Mouse (Mus musculus): Measurements from ENCODE around the gene Agap1. TPM values are rescaled to one million over a fixed set of nuclear protein-coding genes. Genes with fewer than 3 reads are reported as not detected.

Gene Agap1
- polyA plus RNA-seq, 1 experiment from 2014 or later: 24.6 TPM

GRCm38 (mm10) chr1:89913611-89914010 is 459.0 kb downstream of the Agap1 start:
- Histone ChIP-seq H3K9ac (no peak overlapping the region), H3K27me3 (peaks cover 19% of the 10 kb centered on the region), H3K27ac (no peak overlapping the region), H3K36me3 (no peaks in the 10 kb centered on the region), H3K9me3 (peaks cover under 1% of the 10 kb centered on the region; the same call in 1 of the 2 replicates), H3K4me2 (replicated peaks) (no peak overlapping the region), H3K4me3 (no peak overlapping the region), H3K4me1 (0 out of 2 replicates have a peak, but pooled peaks cover 3% of the 10 kb centered on the region)
- no peak for ATAC-seq (ENCODE audit: insufficient number of reproducible peaks, insufficient read depth, low FRiP score, low TSS enrichment)
- 75% methylated on average over 4 of the region's 4 CpGs for WGBS

- H3K27ac ChIP-seq: no peak overlapping the region
- H3K9me3 ChIP-seq: peaks cover 5% of the 10 kb centered on the region; the same call in 1 of the 2 replicates
- peaks cover 63% of the 10 kb centered on the region for H3K27me3 ChIP-seq
- no peak overlapping the region for H3K4me2 ChIP-seq (replicated peaks)
- 21% methylated on average over 18 of the region's 18 CpGs for WGBS
- H3K36me3 ChIP-seq: no peaks in the 10 kb centered on the region
- H3K4me1 ChIP-seq: peaks cover 10% of the 10 kb centered on the region
- no peak overlapping the region for H3K4me3 ChIP-seq
- ATAC-seq (ENCODE audit: insufficient number of reproducible peaks, insufficient read depth, low FRiP score, low TSS enrichment): no peak
- no peak overlapping the region for H3K9ac ChIP-seq
Measured at GRCm38 (mm10) chr1:89918111-89918510, 463.5 kb downstream of the Agap1 start.

- no peak overlapping the region for H3K27ac ChIP-seq
- H3K4me3 ChIP-seq: no peak overlapping the region
- WGBS: 74% methylated on average over 6 of the region's 6 CpGs
- H3K9ac ChIP-seq: no peak overlapping the region
- peaks cover 19% of the 10 kb centered on the region for H3K4me1 ChIP-seq
- peaks cover 5% of the 10 kb centered on the region; the same call in 1 of the 2 replicates for H3K9me3 ChIP-seq
- no peak for ATAC-seq (ENCODE audit: insufficient number of reproducible peaks, insufficient read depth, low FRiP score, low TSS enrichment)
- no peak overlapping the region for H3K4me2 ChIP-seq (replicated peaks)
- peaks cover 74% of the 10 kb centered on the region for H3K27me3 ChIP-seq
- H3K36me3 ChIP-seq: no peaks in the 10 kb centered on the region
Measured at GRCm38 (mm10) chr1:89919206-89919605, 464.6 kb downstream of the Agap1 start.

GRCm38 (mm10) chr1:89921806-89922205 is 467.2 kb downstream of the Agap1 start:
- no peak overlapping the region for H3K4me3 ChIP-seq

GRCm38 (mm10) chr1:89922282-89922681 is 467.7 kb downstream of the Agap1 start:
- no peak overlapping the region for H3K9ac ChIP-seq
- H3K27ac ChIP-seq: no peak overlapping the region
- H3K36me3 ChIP-seq: no peaks in the 10 kb centered on the region
- no peak for ATAC-seq (ENCODE audit: insufficient number of reproducible peaks, insufficient read depth, low FRiP score, low TSS enrichment)
- H3K4me1 ChIP-seq: peaks cover 21% of the 10 kb centered on the region
- peak overlapping the region; percentile 42 for H3K4me2 ChIP-seq (replicated peaks)
- H3K4me3 ChIP-seq: no peak overlapping the region
- H3K9me3 ChIP-seq: peaks cover 5% of the 10 kb centered on the region; the same call in 1 of the 2 replicates
- WGBS: 2% methylated on average over 7 of the region's 7 CpGs
- peaks cover 99% of the 10 kb centered on the region for H3K27me3 ChIP-seq

More at GRCm38 (mm10) chr1:89921806-89922205, 467.2 kb downstream of the Agap1 start:
- no peaks in the 10 kb centered on the region for H3K36me3 ChIP-seq
- H3K27ac ChIP-seq: no peak overlapping the region
- no peak overlapping the region for H3K9ac ChIP-seq
- ATAC-seq (ENCODE audit: insufficient number of reproducible peaks, insufficient read depth, low FRiP score, low TSS enrichment): no peak
- H3K4me2 ChIP-seq (replicated peaks): no peak overlapping the region
- peaks cover 99% of the 10 kb centered on the region for H3K27me3 ChIP-seq
- 3% methylated on average over 10 of the region's 10 CpGs for WGBS
- H3K9me3 ChIP-seq: peaks cover 5% of the 10 kb centered on the region; the same call in 1 of the 2 replicates
- peaks cover 19% of the 10 kb centered on the region for H3K4me1 ChIP-seq

GRCm38 (mm10) chr1:89922883-89923641 is 468.5 kb downstream of the Agap1 start:
- Histone ChIP-seq H3K36me3 (no peaks in the 10 kb centered on the region), H3K4me2 (replicated peaks) (peak overlapping the region; percentile 42), H3K9me3 (peaks cover 5% of the 10 kb centered on the region; the same call in 1 of the 2 replicates), H3K9ac (no peak overlapping the region), H3K4me3 (peak overlapping the region; percentile 27), H3K27ac (no peak overlapping the region), H3K27me3 (peaks cover 99% of the 10 kb centered on the region), H3K4me1 (peaks cover 25% of the 10 kb centered on the region)
- no peak for ATAC-seq (ENCODE audit: insufficient number of reproducible peaks, insufficient read depth, low FRiP score, low TSS enrichment)
- 1% methylated on average over 41 of the region's 41 CpGs for WGBS

GRCm38 (mm10) chr1:89923642-89924020 is 469.0 kb downstream of the Agap1 start:
- Histone ChIP-seq H3K36me3 (no peaks in the 10 kb centered on the region), H3K27ac (no peak overlapping the region), H3K4me2 (replicated peaks) (peak overlapping the region; percentile 42), H3K9me3 (peaks cover 4% of the 10 kb centered on the region; the same call in 1 of the 2 replicates), H3K4me1 (peaks cover 27% of the 10 kb centered on the region), H3K9ac (no peak overlapping the region), H3K27me3 (peaks cover 99% of the 10 kb centered on the region), H3K4me3 (no peak overlapping the region)
- no peak for ATAC-seq (ENCODE audit: insufficient number of reproducible peaks, insufficient read depth, low FRiP score, low TSS enrichment)
- WGBS: 4% methylated on average over 14 of the region's 14 CpGs

- H3K9me3 ChIP-seq: no peaks in the 10 kb centered on the region
- no peak overlapping the region for H3K4me2 ChIP-seq (replicated peaks)
- whole genome bisulfite sequencing: 11% methylated on average over 12 of the region's 12 CpGs
- no peaks in the 10 kb centered on the region for H3K36me3 ChIP-seq
- H3K4me3 ChIP-seq: no peak overlapping the region
- ATAC-seq (ENCODE audit: insufficient number of reproducible peaks, insufficient read depth, low FRiP score, low TSS enrichment): no peak
- no peak overlapping the region for H3K9ac ChIP-seq
- no peak overlapping the region for H3K27ac ChIP-seq
- H3K4me1 ChIP-seq: peaks cover 41% of the 10 kb centered on the region
- H3K27me3 ChIP-seq: peaks cover 100% of the 10 kb centered on the region
Measured at GRCm38 (mm10) chr1:89925501-89926190, 471.0 kb downstream of the Agap1 start.

- Histone ChIP-seq H3K4me2 (replicated peaks) (peak overlapping the region; percentile 41), H3K27ac (no peak overlapping the region), H3K36me3 (no peaks in the 10 kb centered on the region), H3K9me3 (no peaks in the 10 kb centered on the region), H3K4me1 (peaks cover 48% of the 10 kb centered on the region), H3K9ac (no peak overlapping the region), H3K4me3 (peak overlapping the region; percentile 26), H3K27me3 (peaks cover 100% of the 10 kb centered on the region)
- WGBS: 6% methylated on average over 9 of the region's 9 CpGs
- ATAC-seq (ENCODE audit: insufficient number of reproducible peaks, insufficient read depth, low FRiP score, low TSS enrichment): no peak
Measured at GRCm38 (mm10) chr1:89926583-89927060, 472.0 kb downstream of the Agap1 start.

GRCm38 (mm10) chr1:89927061-89927661 is 472.6 kb downstream of the Agap1 start:
- peaks cover 100% of the 10 kb centered on the region for H3K27me3 ChIP-seq
- peak overlapping the region; percentile 26 for H3K4me3 ChIP-seq
- H3K9ac ChIP-seq: no peak overlapping the region
- H3K9me3 ChIP-seq: no peaks in the 10 kb centered on the region
- H3K27ac ChIP-seq: no peak overlapping the region
- H3K36me3 ChIP-seq: no peaks in the 10 kb centered on the region
- H3K4me2 ChIP-seq (replicated peaks): peak overlapping the region; percentile 41
- no peak for ATAC-seq (ENCODE audit: insufficient number of reproducible peaks, insufficient read depth, low FRiP score, low TSS enrichment)
- peaks cover 47% of the 10 kb centered on the region for H3K4me1 ChIP-seq
- 1% methylated on average over 36 of the region's 36 CpGs for WGBS

- H3K9me3 ChIP-seq: no peaks in the 10 kb centered on the region
- 3% methylated on average over 25 of the region's 25 CpGs for WGBS
- H3K4me1 ChIP-seq: peaks cover 33% of the 10 kb centered on the region
- H3K36me3 ChIP-seq: no peaks in the 10 kb centered on the region
- no peak for ATAC-seq (ENCODE audit: insufficient number of reproducible peaks, insufficient read depth, low FRiP score, low TSS enrichment)
- peaks cover 95% of the 10 kb centered on the region for H3K27me3 ChIP-seq
- H3K4me3 ChIP-seq: peak overlapping the region; percentile 13; the same call in 1 of the 2 replicates
- H3K4me2 ChIP-seq (replicated peaks): peak overlapping the region; percentile 32
- no peak overlapping the region for H3K9ac ChIP-seq
- no peak overlapping the region for H3K27ac ChIP-seq
Measured at GRCm38 (mm10) chr1:89928676-89929075, 474.1 kb downstream of the Agap1 start.

All from embryonic facial prominence, embryonic 12.5 days (tissue).